Mouse (Mus musculus) bone marrow macrophage, adult 2 months (primary cell): ENCODE data around the gene Vps26c. TPM values are rescaled to one million over a fixed set of nuclear protein-coding genes. Genes with fewer than 3 reads are reported as not detected.

Experiments
- H3K27ac ChIP-seq: 2 replicates; pipeline ENCODE4 v1.5.1; 2012; ENCODE audit warnings: low read depth, low read length; ENCODE audit not compliant: insufficient read depth
- H3K4me1 ChIP-seq: 2 replicates; pipeline ENCODE4 v1.6.1; 2012; ENCODE audit warnings: low read length; ENCODE audit not compliant: control insufficient read depth, insufficient read depth
- H3K4me3 ChIP-seq: 2 replicates; pipeline ENCODE4 v1.5.1; 2012; ENCODE audit warnings: mild to moderate bottlenecking, low read length, moderate library complexity; ENCODE audit not compliant: insufficient read depth
- CTCF ChIP-seq: IDR thresholded peaks from 2 replicates; pipeline ENCODE4 v1.5.1; 2012; ENCODE audit warnings: low read depth, mild to moderate bottlenecking, low read length, moderate library complexity
- POLR2A ChIP-seq: IDR thresholded peaks from 2 replicates; pipeline ENCODE4 v1.6.1; 2012; ENCODE audit warnings: mild to moderate bottlenecking, low read depth, low read length, borderline replicate concordance
- polyA plus RNA-seq: library from polyadenylated mRNA; stranded (reverse); fragments of >200 nt; gene quantifications from 2 replicates; pipeline ENCODE4 v1.2.4, GENCODE M21; 2012; ENCODE audit not compliant: missing spikeins, insufficient read depth, insufficient read length

Gene Vps26c
- polyA plus RNA-seq: 63.8 and 64.2 TPM in 2 replicates

GRCm38 (mm10) chr16:94526344-94527151 lies at the start of gene Vps26c:
Vps26c (minus strand) TSS chr16:94526830.
- no peak for TF ChIP-seq CTCF
- TF ChIP-seq POLR2A: 0 out of 2 replicates have a peak, but pooled peaks have one; percentile 67

GRCm38 (mm10) chr16:94575757-94576156 lies 49.1 kb upstream of the Vps26c start:
- H3K4me3 ChIP-seq: no peak overlapping the region
- H3K4me1 ChIP-seq: peaks cover 40% of the 10 kb centered on the region

More at GRCm38 (mm10) chr16:94526344-94527151, at the start of gene Vps26c:
- H3K4me1 ChIP-seq: peaks cover 24% of the 10 kb centered on the region
- H3K4me3 ChIP-seq: peak within 1 kb of the TSS; percentile 85
- peak within 1 kb of the TSS; percentile 95 for H3K27ac ChIP-seq

DNA sequence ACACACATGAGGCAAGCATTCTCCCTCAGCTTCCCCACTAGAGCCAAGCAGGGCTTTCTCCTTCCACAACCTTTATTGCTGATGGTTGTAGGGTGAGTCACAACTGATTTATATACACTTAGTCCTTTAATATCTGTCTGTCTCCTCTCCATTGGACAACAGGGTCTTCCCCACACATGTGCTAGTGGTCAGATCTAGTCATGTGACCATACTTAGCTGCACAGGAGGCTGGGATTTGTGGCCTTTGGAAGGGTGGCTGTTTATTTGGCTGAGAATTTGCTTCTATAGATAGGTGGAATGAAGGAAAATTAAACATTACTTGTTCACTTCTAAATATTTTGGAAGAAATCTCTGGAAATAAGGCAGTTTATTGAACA lies 48.1 kb upstream of the Vps26c start:
- no peak overlapping the region for H3K27ac ChIP-seq

More at GRCm38 (mm10) chr16:94575757-94576156, 49.1 kb upstream of the Vps26c start:
- TF ChIP-seq POLR2A: no peak
- TF ChIP-seq CTCF: no peak
- H3K27ac ChIP-seq: no peak overlapping the region

GRCm38 (mm10) chr16:94574025-94574717 lies 47.5 kb upstream of the Vps26c start:
- H3K4me3 ChIP-seq: no peak overlapping the region

More for the DNA sequence above, 48.1 kb upstream of the Vps26c start:
- no peak for TF ChIP-seq CTCF
- no peak for TF ChIP-seq POLR2A
- H3K4me3 ChIP-seq: no peak overlapping the region
- H3K4me1 ChIP-seq: peaks cover 40% of the 10 kb centered on the region

DNA sequence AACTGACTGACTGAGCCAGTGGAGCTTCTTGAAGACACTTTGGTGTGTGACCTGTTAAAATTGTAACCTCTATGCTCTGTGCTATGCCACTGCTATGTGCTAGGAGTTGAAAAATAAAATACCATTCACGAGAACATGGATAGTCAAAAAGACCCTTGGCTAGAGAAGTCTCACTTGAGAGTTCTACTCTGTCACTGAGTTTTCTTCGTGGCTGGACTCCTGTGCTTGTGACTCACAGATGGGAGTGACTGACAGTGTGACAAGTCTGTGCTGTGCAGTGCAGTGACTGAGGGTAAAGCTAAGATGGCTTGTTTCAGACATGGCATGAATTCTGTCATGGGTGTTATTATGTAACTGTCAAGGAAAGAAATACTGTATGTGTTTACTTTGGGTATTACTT lies 45.8 kb upstream of the Vps26c start:
- no peak overlapping the region for H3K4me3 ChIP-seq
- no peak overlapping the region for H3K27ac ChIP-seq
- TF ChIP-seq CTCF: no peak
- TF ChIP-seq POLR2A: no peak
- H3K4me1 ChIP-seq: peaks cover 37% of the 10 kb centered on the region

More at GRCm38 (mm10) chr16:94574025-94574717, 47.5 kb upstream of the Vps26c start:
- Histone ChIP-seq H3K27ac (no peak overlapping the region), H3K4me1 (peaks cover 39% of the 10 kb centered on the region)
- TF ChIP-seq CTCF: no peak
- no peak for TF ChIP-seq POLR2A

DNA sequence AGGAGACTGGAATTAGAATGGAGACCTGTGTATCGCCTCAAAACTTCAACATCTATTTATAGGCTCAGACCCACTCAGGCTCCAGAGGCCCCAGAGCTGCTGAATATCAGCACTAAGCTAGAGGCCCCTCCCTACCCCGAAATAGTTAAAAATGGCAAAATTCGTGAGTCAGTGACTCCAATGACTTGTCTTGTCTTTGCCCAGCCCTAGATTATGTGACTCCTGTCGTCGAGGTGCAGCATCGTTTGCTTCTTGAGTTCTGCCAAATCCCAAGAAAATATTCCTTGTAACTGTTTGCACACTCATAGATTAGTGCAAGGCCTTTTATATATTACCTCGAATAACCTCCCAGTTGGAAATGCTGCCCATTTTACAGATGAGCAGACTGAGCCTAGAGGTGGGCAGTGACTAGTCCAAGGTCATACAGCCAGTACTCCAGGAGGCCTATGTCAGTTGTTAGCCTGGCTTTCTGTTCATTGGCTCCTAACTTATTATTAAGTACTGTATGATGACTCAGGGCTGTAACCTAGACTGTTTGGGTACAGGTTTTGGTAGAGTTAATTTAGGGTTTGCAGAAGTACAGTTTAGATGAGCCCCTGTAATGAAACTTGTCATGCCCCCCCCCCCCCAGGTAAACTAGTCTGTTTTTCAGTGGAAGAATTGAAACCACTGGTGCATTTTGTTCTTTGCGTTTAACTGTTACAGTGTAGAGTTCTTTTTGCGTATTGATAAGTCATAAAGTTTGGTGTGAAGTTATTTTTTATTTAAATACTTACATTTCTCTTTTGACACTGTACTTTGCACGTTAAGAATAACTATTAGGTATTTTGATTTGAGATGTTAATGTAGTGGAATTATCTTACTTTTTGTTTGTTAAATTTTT lies 44.7 kb upstream of the Vps26c start:
- Histone ChIP-seq H3K4me3 (peak overlapping the region; percentile 89), H3K4me1 (peaks cover 39% of the 10 kb centered on the region), H3K27ac (peak overlapping the region; percentile 96)
- TF ChIP-seq CTCF (no peak), POLR2A (no peak)

GRCm38 (mm10) chr16:94570361-94571041 lies 43.9 kb upstream of the Vps26c start:
- Histone ChIP-seq H3K27ac (peak overlapping the region; percentile 96), H3K4me3 (peak overlapping the region; percentile 89), H3K4me1 (peaks cover 37% of the 10 kb centered on the region)
- no peak for TF ChIP-seq POLR2A
- no peak for TF ChIP-seq CTCF

- peak within 1 kb of the TSS; percentile 99 for H3K27ac ChIP-seq
- H3K4me3 ChIP-seq: peak within 1 kb of the TSS; percentile 89
- H3K4me1 ChIP-seq: peaks cover 35% of the 10 kb centered on the region
- TF ChIP-seq CTCF: no peak
- no peak for TF ChIP-seq POLR2A
Observed at GRCm38 (mm10) chr16:94569229-94570176, 42.9 kb upstream of the Vps26c start, which contains the start of gene Dyrk1a. Dyrk1a (plus strand) TSS chr16:94570010.
